Mouse (Mus musculus) spleen, adult 2 months (tissue): ENCODE data around the gene Snrpc.

Source experiments
- CTCF ChIP-seq: fragments of 200-500 bp; IDR thresholded peaks from 2 replicates; pipeline ENCODE4 v1.5.1; 2011; ENCODE audit warnings: mild to moderate bottlenecking, inconsistent platforms; ENCODE audit not compliant: insufficient read depth, insufficient read length, insufficient replicate concordance; ENCODE audit errors: extremely low read depth
- POLR2A ChIP-seq: fragments of 200-500 bp; IDR thresholded peaks from 2 replicates; pipeline ENCODE4 v1.6.1; 2011; ENCODE audit warnings: low read depth, low read length, inconsistent platforms

- TF ChIP-seq CTCF (no peak), POLR2A (no peak; the same call in 1 of the 2 replicates)
Measured at GRCm38 (mm10) chr17:27825984-27826905, 11.7 kb upstream of the Snrpc start.
